Mouse (Mus musculus): ENCODE results near the gene Cd200r3.

Gene Cd200r3

GRCm38 (mm10) chr16:44943468-44943867 lies at the start of gene Cd200r3:
TSS of gene Cd200r3 (plus strand) at chr16:44943678.
- DNase-seq (ENCODE audit: extremely low spot score): no peak

GRCm38 (mm10) chr16:44932016-44932415 lies 11.5 kb upstream of the Cd200r3 start:
- DNase-seq (ENCODE audit: extremely low spot score): no peak

- DNase-seq (ENCODE audit: extremely low spot score): no peak
Observed at GRCm38 (mm10) chr16:44951360-44952114, 8.1 kb downstream of the Cd200r3 start.

- DNase-seq (ENCODE audit: extremely low spot score): no peak
Observed at GRCm38 (mm10) chr16:44962296-44962695, 18.8 kb downstream of the Cd200r3 start.

GRCm38 (mm10) chr16:44962777-44963176 lies 19.3 kb downstream of the Cd200r3 start:
- no peak for DNase-seq (ENCODE audit: extremely low spot score)

- no peak for DNase-seq (ENCODE audit: extremely low spot score)
Observed at GRCm38 (mm10) chr16:44964526-44965374, 21.3 kb downstream of the Cd200r3 start.

GRCm38 (mm10) chr16:44965428-44965827 lies 21.9 kb downstream of the Cd200r3 start:
- DNase-seq (ENCODE audit: extremely low spot score): no peak

- DNase-seq (ENCODE audit: extremely low spot score): no peak
Observed at GRCm38 (mm10) chr16:44965890-44966289, 22.4 kb downstream of the Cd200r3 start.

GRCm38 (mm10) chr16:44966891-44967290 lies 23.4 kb downstream of the Cd200r3 start:
- no peak for DNase-seq (ENCODE audit: extremely low spot score)

GRCm38 (mm10) chr16:44968113-44968512 lies 24.6 kb downstream of the Cd200r3 start:
- DNase-seq (ENCODE audit: extremely low spot score): no peak

GRCm38 (mm10) chr16:44970925-44971324 lies 27.4 kb downstream of the Cd200r3 start:
- no peak for DNase-seq (ENCODE audit: extremely low spot score)

GRCm38 (mm10) chr16:44974042-44974441 lies 30.6 kb downstream of the Cd200r3 start:
- no peak for DNase-seq (ENCODE audit: extremely low spot score)

GRCm38 (mm10) chr16:44976081-44976480 lies 32.6 kb downstream of the Cd200r3 start:
- DNase-seq (ENCODE audit: extremely low spot score): no peak

GRCm38 (mm10) chr16:44976892-44977633 lies 33.6 kb downstream of the Cd200r3 start:
- no peak for DNase-seq (ENCODE audit: extremely low spot score)

- DNase-seq (ENCODE audit: extremely low spot score): no peak
Observed at GRCm38 (mm10) chr16:44978193-44978592, 34.7 kb downstream of the Cd200r3 start.

- DNase-seq (ENCODE audit: extremely low spot score): no peak
Observed at GRCm38 (mm10) chr16:44979355-44979896, 35.9 kb downstream of the Cd200r3 start.

- no peak for DNase-seq (ENCODE audit: extremely low spot score)
Observed at GRCm38 (mm10) chr16:44982972-44983371, 39.5 kb downstream of the Cd200r3 start.

GRCm38 (mm10) chr16:44983379-44984060 lies 40.0 kb downstream of the Cd200r3 start:
- DNase-seq (ENCODE audit: extremely low spot score): no peak

- DNase-seq (ENCODE audit: extremely low spot score): no peak
Observed at GRCm38 (mm10) chr16:44984111-44984510, 40.6 kb downstream of the Cd200r3 start.

GRCm38 (mm10) chr16:44984925-44985324 lies 41.4 kb downstream of the Cd200r3 start:
- DNase-seq (ENCODE audit: extremely low spot score): no peak

GRCm38 (mm10) chr16:44986029-44986428 lies 42.6 kb downstream of the Cd200r3 start:
- DNase-seq (ENCODE audit: extremely low spot score): no peak
